8 mouse cellular contexts compared by ENCODE assay signal in genomic region chr14:20113964-20114363, GRCm38 (mm10). TPM values are rescaled to one million over a fixed set of nuclear protein-coding genes. Genes with fewer than 3 reads are reported as not detected.
DNase-seq lines count a peak whose midpoint lies in the region; ATAC-seq and TF ChIP-seq lines count a peak whose summit lies in the region.

No protein-coding gene starts in this region.

- no peaks in the 10 kb centered on the region for H3K36me3 ChIP-seq in C2C12 (ENCODE audit: control insufficient read depth, insufficient read depth)
- no peaks in the 10 kb centered on the region for H3K36me3 ChIP-seq in embryonic facial prominence, embryonic 14.5 days (ENCODE audit: control insufficient read depth, insufficient read depth, low read length)
- no peaks in the 10 kb centered on the region for H3K36me3 ChIP-seq in heart, embryonic 10.5 days
- H3K36me3 ChIP-seq in liver, embryonic 12.5 days, result no peaks in the 10 kb centered on the region
- H3K36me3 ChIP-seq in neural tube, embryonic 11.5 days (ENCODE audit: control insufficient read depth, insufficient read depth, low read length), result no peaks in the 10 kb centered on the region
- no peaks in the 10 kb centered on the region for H3K36me3 ChIP-seq in stomach, embryonic 15.5 days

- H3K9ac ChIP-seq in embryonic facial prominence, embryonic 14.5 days (ENCODE audit: low read depth, low read length), result no peak overlapping the region
- H3K9ac ChIP-seq in liver, embryonic 12.5 days, result no peak overlapping the region
- no peak overlapping the region for H3K9ac ChIP-seq in neural tube, embryonic 11.5 days (ENCODE audit: low read length)
- H3K9ac ChIP-seq in stomach, embryonic 15.5 days, result no peak overlapping the region

- peak; percentile 73 for ATAC-seq in embryonic facial prominence, embryonic 14.5 days (ENCODE audit: low read depth)
- peak; percentile 62; the same call in 1 of the 2 replicates for ATAC-seq in liver, embryonic 12.5 days
- peak; percentile 69 for ATAC-seq in neural tube, embryonic 11.5 days (ENCODE audit: insufficient read depth, low FRiP score, low TSS enrichment)
- peak; percentile 69; the same call in 1 of the 2 replicates for ATAC-seq in stomach, embryonic 15.5 days (ENCODE audit: insufficient read depth, low FRiP score, low read depth)

- H3K9me3 ChIP-seq in embryonic facial prominence, embryonic 14.5 days (ENCODE audit: control insufficient read depth, low read length), result no peaks in the 10 kb centered on the region
- H3K9me3 ChIP-seq in heart, embryonic 10.5 days, result no peaks in the 10 kb centered on the region
- H3K9me3 ChIP-seq in liver, embryonic 12.5 days (replicated peaks), result no peaks in the 10 kb centered on the region
- peaks cover 3% of the 10 kb centered on the region; the same call in 1 of the 2 replicates for H3K9me3 ChIP-seq in neural tube, embryonic 11.5 days (ENCODE audit: control insufficient read depth, low read length)
- H3K9me3 ChIP-seq in stomach, embryonic 15.5 days, result no peaks in the 10 kb centered on the region

- H3K27ac ChIP-seq in embryonic facial prominence, embryonic 14.5 days (replicated peaks; ENCODE audit: low read depth, low read length), result no peak overlapping the region
- H3K27ac ChIP-seq in heart, embryonic 10.5 days, result no peak overlapping the region
- H3K27ac ChIP-seq in liver, embryonic 12.5 days, result no peak overlapping the region
- H3K27ac ChIP-seq in neural tube, embryonic 11.5 days (ENCODE audit: low read depth, low read length), result no peak overlapping the region
- no peak overlapping the region for H3K27ac ChIP-seq in stomach, embryonic 15.5 days

- DNase-seq in adrenal gland, postnatal 4 days (ENCODE audit: low spot score in 2 of 2), result peak; percentile 76 to 81
- peak; percentile 84 for DNase-seq in embryonic facial prominence, embryonic 14.5 days (ENCODE audit: low spot score)
- peak; percentile 87 for DNase-seq in heart, embryonic 10.5 days (ENCODE audit: low spot score)
- DNase-seq in kidney, postnatal 10 days, result peak; percentile 95
- peak; percentile 89 for DNase-seq in neural tube, embryonic 11.5 days (ENCODE audit: low spot score)

- H3K4me1 ChIP-seq in embryonic facial prominence, embryonic 14.5 days (ENCODE audit: control insufficient read depth, insufficient read depth, low read length), result no peaks in the 10 kb centered on the region
- peaks cover 10% of the 10 kb centered on the region for H3K4me1 ChIP-seq in heart, embryonic 10.5 days
- peaks cover 13% of the 10 kb centered on the region for H3K4me1 ChIP-seq in liver, embryonic 12.5 days
- no peaks in the 10 kb centered on the region for H3K4me1 ChIP-seq in neural tube, embryonic 11.5 days (ENCODE audit: control insufficient read depth, insufficient read depth, low read length)
- no peaks in the 10 kb centered on the region for H3K4me1 ChIP-seq in stomach, embryonic 15.5 days

- WGBS in embryonic facial prominence, embryonic 14.5 days, result 3% methylated on average over 6 of the region's 6 CpGs
- WGBS in heart, embryonic 10.5 days, result 3% methylated on average over 6 of the region's 6 CpGs
- WGBS in liver, embryonic 12.5 days (ENCODE audit: insufficient replicate concordance), result 6% methylated on average over 6 of the region's 6 CpGs
- WGBS in neural tube, embryonic 11.5 days, result 8% methylated on average over 6 of the region's 6 CpGs
- WGBS in stomach, embryonic 15.5 days, result 2% methylated on average over 6 of the region's 6 CpGs

- no peaks in the 10 kb centered on the region for H3K27me3 ChIP-seq in C2C12 (ENCODE audit: control insufficient read depth, insufficient read depth, insufficient read length)
- no peaks in the 10 kb centered on the region for H3K27me3 ChIP-seq in embryonic facial prominence, embryonic 14.5 days (replicated peaks; ENCODE audit: control insufficient read depth, insufficient read depth, low read length)
- H3K27me3 ChIP-seq in heart, embryonic 10.5 days (ENCODE audit: insufficient read depth, poor library complexity, severe bottlenecking), result 0 out of 2 replicates have a peak, but pooled peaks cover 6% of the 10 kb centered on the region
- H3K27me3 ChIP-seq in liver, embryonic 12.5 days (replicated peaks), result no peaks in the 10 kb centered on the region
- H3K27me3 ChIP-seq in neural tube, embryonic 11.5 days (ENCODE audit: control insufficient read depth, insufficient read depth, low read length), result no peaks in the 10 kb centered on the region
- no peaks in the 10 kb centered on the region for H3K27me3 ChIP-seq in stomach, embryonic 15.5 days (replicated peaks)

- peak; percentile 90 for TF ChIP-seq CTCF in C2C12 (IDR thresholded peaks at IDR 0.05; ENCODE audit: control insufficient read depth, insufficient read depth, insufficient read length)

- no peak overlapping the region for H3K4me2 ChIP-seq in embryonic facial prominence, embryonic 14.5 days (ENCODE audit: low read depth, low read length)
- no peak overlapping the region for H3K4me2 ChIP-seq in liver, embryonic 12.5 days
- H3K4me2 ChIP-seq in neural tube, embryonic 11.5 days (ENCODE audit: low read depth), result no peak overlapping the region
- no peak overlapping the region for H3K4me2 ChIP-seq in stomach, embryonic 15.5 days

- H3K4me3 ChIP-seq in C2C12 (ENCODE audit: insufficient read depth, poor library complexity, severe bottlenecking), result no peak overlapping the region
- no peak overlapping the region for H3K4me3 ChIP-seq in embryonic facial prominence, embryonic 14.5 days (ENCODE audit: low read depth, low read length)
- H3K4me3 ChIP-seq in heart, embryonic 10.5 days, result no peak overlapping the region
- H3K4me3 ChIP-seq in liver, embryonic 12.5 days, result no peak overlapping the region
- H3K4me3 ChIP-seq in neural tube, embryonic 11.5 days (ENCODE audit: low read depth, low read length), result no peak overlapping the region
- no peak overlapping the region for H3K4me3 ChIP-seq in stomach, embryonic 15.5 days (replicated peaks)

- H3K79me2 ChIP-seq in C2C12 (ENCODE audit: control insufficient read depth, insufficient read depth), result no peaks in the 10 kb centered on the region

- H3K79me3 ChIP-seq in C2C12 (ENCODE audit: low read depth), result no peaks in the 10 kb centered on the region

- no peak overlapping the region for H3ac ChIP-seq in C2C12 (ENCODE audit: control insufficient read depth, insufficient read length, low read depth)

TF ChIP-seq in C2C12, 6 proteins besides CTCF, POLR2A, EP300 and RAD21:
- no peak for TF ChIP-seq FOSL1 (IDR thresholded peaks at IDR 0.05; ENCODE audit: insufficient read depth, low read length, poor library complexity, severe bottlenecking)
- TF ChIP-seq CEBPB (IDR thresholded peaks at IDR 0.05; ENCODE audit: low read depth), result no peak
- no peak for TF ChIP-seq MAX (IDR thresholded peaks at IDR 0.05)
- TF ChIP-seq MYOG (IDR thresholded peaks at IDR 0.05; ENCODE audit: control insufficient read depth, extremely low read depth, insufficient read length), result no peak
- TF ChIP-seq MYOD1 (IDR thresholded peaks at IDR 0.05; ENCODE audit: control insufficient read depth, insufficient read length, low read depth), result no peak
- TF ChIP-seq USF1 (IDR thresholded peaks at IDR 0.05; ENCODE audit: low read depth), result no peak
TF ChIP-seq in C2C12: peak in this region for 0.

RNA-seq across cellular contexts. Expression of gene Saysd1, which starts 24.4 kb away (rescaled TPM):
- polyA plus RNA-seq in C2C12 (2012; fragmentation: generic; extraction: Trizol), result 8.0 TPM
- total RNA-seq in adrenal gland, postnatal 4 days (2021), result 1 to 10 TPM; 6.9 to 7.4 TPM
- 14.2 and 14.6 TPM in 2 replicates for polyA plus RNA-seq in embryonic facial prominence, embryonic 14.5 days (2014; fragmentation: Nextera tagmentation; extraction: Ambion mirVana)
- polyA plus RNA-seq in heart, embryonic 10.5 days (2016; fragmentation: Nextera tagmentation; extraction: Ambion mirVana), result 7.8 and 10.5 TPM in 2 replicates
- 4.5 and 4.8 TPM in 2 replicates for polyA plus RNA-seq in liver, embryonic 12.5 days (2016; fragmentation: Nextera tagmentation; extraction: Ambion mirVana)
- 9.7 and 12.7 TPM in 2 replicates for polyA plus RNA-seq in neural tube, embryonic 11.5 days (2014; fragmentation: Nextera tagmentation; extraction: Ambion mirVana)
- polyA plus RNA-seq in stomach, embryonic 15.5 days (2015; fragmentation: Nextera tagmentation; extraction: Ambion mirVana), result 11.8 and 13.1 TPM in 2 replicates
